Mouse (Mus musculus): ENCODE data around the gene Stoml2.
"Not testable (repeated sequence)": the region's sequence is repeated elsewhere in the genome, so short reads cannot be mapped to it uniquely, and the experiment has no call there.

Gene Stoml2

GRCm38 (mm10) chr4:43002756-43003439 lies 28.6 kb downstream of the Stoml2 start:
- DNase-seq (ENCODE audit: low spot score): no peak

- no peak for DNase-seq (ENCODE audit: low spot score)
These were observed 30.2 kb downstream of the Stoml2 start for GRCm38 (mm10) chr4:43001272-43001671.

GRCm38 (mm10) chr4:43000141-43000986 lies 31.1 kb downstream of the Stoml2 start, which contains the start of gene Vcp:
Gene Vcp (minus strand): TSS chr4:43000507.
- DNase-seq (ENCODE audit: low spot score): peak; percentile 98

GRCm38 (mm10) chr4:42999451-43000140 lies 31.9 kb downstream of the Stoml2 start:
- peak; percentile 72 for DNase-seq (ENCODE audit: low spot score)

- DNase-seq (ENCODE audit: low spot score): no peak
These were observed 33.5 kb downstream of the Stoml2 start for GRCm38 (mm10) chr4:42998022-42998421.

GRCm38 (mm10) chr4:42988296-42988695 lies 43.2 kb downstream of the Stoml2 start:
- DNase-seq (ENCODE audit: low spot score): no peak

- DNase-seq (ENCODE audit: low spot score): not testable (repeated sequence)
These were observed 51.0 kb downstream of the Stoml2 start for GRCm38 (mm10) chr4:42980467-42980866.

- DNase-seq (ENCODE audit: low spot score): no peak
These were observed 53.4 kb downstream of the Stoml2 start for GRCm38 (mm10) chr4:42978062-42978461.

All from spleen, adult 12 weeks (tissue).